Comparison of ENCODE assay signal across 19 mouse cellular contexts in genomic region chr4:114900866-114901642, GRCm38 (mm10). TPM values are rescaled to one million over a fixed set of nuclear protein-coding genes. Genes with fewer than 3 reads are reported as not detected.
DNase-seq lines count a peak whose midpoint lies in the region; ATAC-seq lines count a peak whose summit lies in the region.
"Had no signal": no experiment of that assay in that cellular context is flagged by ENCODE, and none has a peak within 500 bp of the region (broad histone marks: within the 10 kb centered on the region; RNA-seq: fewer than 3 reads in every experiment).

No protein-coding gene starts in this region.

- H3K36me3 ChIP-seq in hindbrain, embryonic 11.5 days (ENCODE audit: control insufficient read depth, insufficient read depth, low read length) = no peaks in the 10 kb centered on the region
- no peaks in the 10 kb centered on the region for H3K36me3 ChIP-seq in hindbrain, embryonic 13.5 days
- no peaks in the 10 kb centered on the region for H3K36me3 ChIP-seq in midbrain, embryonic 15.5 days (replicated peaks)
- no peaks in the 10 kb centered on the region for H3K36me3 ChIP-seq in midbrain, embryonic 14.5 days (ENCODE audit: control insufficient read depth, insufficient read depth, low read length)
- H3K36me3 ChIP-seq in embryonic facial prominence, embryonic 12.5 days = 0 out of 2 replicates have a peak, but pooled peaks cover 3% of the 10 kb centered on the region
- H3K36me3 ChIP-seq in limb, embryonic 13.5 days = no peaks in the 10 kb centered on the region
- H3K36me3 ChIP-seq: stomach, embryonic 15.5 days had no signal

- no peak overlapping the region for H3K4me3 ChIP-seq in hindbrain, embryonic 11.5 days (ENCODE audit: low read depth, low read length)
- H3K4me3 ChIP-seq in hindbrain, embryonic 13.5 days = no peak overlapping the region
- H3K4me3 ChIP-seq in midbrain, embryonic 15.5 days = no peak overlapping the region
- H3K4me3 ChIP-seq in midbrain, embryonic 14.5 days (replicated peaks; ENCODE audit: low read depth, low read length) = no peak overlapping the region
- H3K4me3 ChIP-seq in embryonic facial prominence, embryonic 12.5 days = peak overlapping the region; percentile 36
- H3K4me3 ChIP-seq in limb, embryonic 13.5 days = peak overlapping the region; percentile 33; the same call in 1 of the 2 replicates

- 1% methylated on average over 33 of the region's 33 CpGs for WGBS in hindbrain, embryonic 11.5 days
- 2% methylated on average over 33 of the region's 33 CpGs for WGBS in hindbrain, embryonic 13.5 days
- under 1% methylated on average over 33 of the region's 33 CpGs for WGBS in midbrain, embryonic 15.5 days
- 1% methylated on average over 33 of the region's 33 CpGs for WGBS in midbrain, embryonic 14.5 days
- 3% methylated on average over 33 of the region's 33 CpGs for WGBS in embryonic facial prominence, embryonic 12.5 days
- WGBS in limb, embryonic 13.5 days = 3% methylated on average over 33 of the region's 33 CpGs

- no peaks in the 10 kb centered on the region for H3K4me1 ChIP-seq in hindbrain, embryonic 11.5 days (replicated peaks; ENCODE audit: control insufficient read depth, insufficient read depth, low read length)
- H3K4me1 ChIP-seq in hindbrain, embryonic 13.5 days (replicated peaks) = 0 out of 2 replicates have a peak, but pooled peaks cover 3% of the 10 kb centered on the region
- peaks cover 6% of the 10 kb centered on the region for H3K4me1 ChIP-seq in midbrain, embryonic 15.5 days
- H3K4me1 ChIP-seq in midbrain, embryonic 14.5 days (ENCODE audit: control insufficient read depth, insufficient read depth, low read length) = 0 out of 2 replicates have a peak, but pooled peaks cover 2% of the 10 kb centered on the region
- H3K4me1 ChIP-seq in embryonic facial prominence, embryonic 12.5 days = peaks cover 13% of the 10 kb centered on the region; the same call in 1 of the 2 replicates
- H3K4me1 ChIP-seq in limb, embryonic 13.5 days = peaks cover 12% of the 10 kb centered on the region
- H3K4me1 ChIP-seq: stomach, embryonic 15.5 days had no signal

- no peak for ATAC-seq in hindbrain, embryonic 11.5 days (ENCODE audit: low FRiP score)
- ATAC-seq in hindbrain, embryonic 13.5 days (ENCODE audit: low FRiP score) = no peak
- ATAC-seq in midbrain, embryonic 15.5 days (replicated peaks) = 0 out of 2 replicates have a peak, but pooled peaks have one; percentile 5
- ATAC-seq in midbrain, embryonic 14.5 days (ENCODE audit: low FRiP score, low TSS enrichment) = no peak
- ATAC-seq in embryonic facial prominence, embryonic 12.5 days (ENCODE audit: insufficient number of reproducible peaks, insufficient read depth, low FRiP score, low TSS enrichment) = no peak
- ATAC-seq in limb, embryonic 13.5 days (ENCODE audit: low FRiP score, low read depth) = no peak

- no peaks in the 10 kb centered on the region for H3K9me3 ChIP-seq in hindbrain, embryonic 11.5 days (ENCODE audit: control insufficient read depth, low read length)
- H3K9me3 ChIP-seq in hindbrain, embryonic 13.5 days = no peaks in the 10 kb centered on the region
- no peaks in the 10 kb centered on the region for H3K9me3 ChIP-seq in midbrain, embryonic 15.5 days
- no peaks in the 10 kb centered on the region for H3K9me3 ChIP-seq in midbrain, embryonic 14.5 days (ENCODE audit: control insufficient read depth, low read length)
- no peaks in the 10 kb centered on the region for H3K9me3 ChIP-seq in embryonic facial prominence, embryonic 12.5 days
- no peaks in the 10 kb centered on the region for H3K9me3 ChIP-seq in limb, embryonic 13.5 days
- H3K9me3 ChIP-seq: stomach, embryonic 15.5 days had no signal

- DNase-seq in hindbrain, embryonic 11.5 days (ENCODE audit: low spot score) = peak; percentile 57
- no peak for DNase-seq in midbrain, embryonic 14.5 days
- DNase-seq in heart, postnatal 4 days = no peak
- no peak for DNase-seq in adrenal gland, adult 8-10 months
- DNase-seq: cerebellum, adult 8-10 months; right cerebral cortex, postnatal 25 days; thymus, postnatal 36 days had no signal

- H3K4me2 ChIP-seq in hindbrain, embryonic 11.5 days (replicated peaks; ENCODE audit: low read depth, low read length) = no peak overlapping the region
- H3K4me2 ChIP-seq in hindbrain, embryonic 13.5 days = no peak overlapping the region
- H3K4me2 ChIP-seq in midbrain, embryonic 15.5 days = no peak overlapping the region
- no peak overlapping the region for H3K4me2 ChIP-seq in midbrain, embryonic 14.5 days (ENCODE audit: low read length)
- H3K4me2 ChIP-seq in embryonic facial prominence, embryonic 12.5 days (replicated peaks) = peak overlapping the region; percentile 74
- peak overlapping the region; percentile 56 for H3K4me2 ChIP-seq in limb, embryonic 13.5 days (replicated peaks)

- H3K9ac ChIP-seq in hindbrain, embryonic 11.5 days (ENCODE audit: low read depth, low read length) = no peak overlapping the region
- H3K9ac ChIP-seq in hindbrain, embryonic 13.5 days = no peak overlapping the region
- no peak overlapping the region for H3K9ac ChIP-seq in midbrain, embryonic 15.5 days
- H3K9ac ChIP-seq in midbrain, embryonic 14.5 days (replicated peaks; ENCODE audit: low read length) = no peak overlapping the region
- H3K9ac ChIP-seq in embryonic facial prominence, embryonic 12.5 days = no peak overlapping the region
- no peak overlapping the region for H3K9ac ChIP-seq in limb, embryonic 13.5 days
- H3K9ac ChIP-seq: stomach, embryonic 15.5 days had no signal

- H3K27me3 ChIP-seq in hindbrain, embryonic 11.5 days (ENCODE audit: control insufficient read depth, insufficient read depth, low read length) = peaks cover 87% of the 10 kb centered on the region
- H3K27me3 ChIP-seq in hindbrain, embryonic 13.5 days = peaks cover 100% of the 10 kb centered on the region
- H3K27me3 ChIP-seq in midbrain, embryonic 15.5 days (replicated peaks) = peaks cover 77% of the 10 kb centered on the region
- peaks cover 85% of the 10 kb centered on the region for H3K27me3 ChIP-seq in midbrain, embryonic 14.5 days (ENCODE audit: control insufficient read depth, insufficient read depth, low read length)
- peaks cover 75% of the 10 kb centered on the region for H3K27me3 ChIP-seq in embryonic facial prominence, embryonic 12.5 days
- peaks cover 100% of the 10 kb centered on the region for H3K27me3 ChIP-seq in limb, embryonic 13.5 days

- H3K27ac ChIP-seq in hindbrain, embryonic 11.5 days (ENCODE audit: low read depth, low read length) = no peak overlapping the region
- no peak overlapping the region for H3K27ac ChIP-seq in hindbrain, embryonic 13.5 days
- H3K27ac ChIP-seq in midbrain, embryonic 15.5 days = no peak overlapping the region
- no peak overlapping the region for H3K27ac ChIP-seq in midbrain, embryonic 14.5 days (replicated peaks; ENCODE audit: low read depth, low read length)
- no peak overlapping the region for H3K27ac ChIP-seq in embryonic facial prominence, embryonic 12.5 days
- no peak overlapping the region for H3K27ac ChIP-seq in limb, embryonic 13.5 days
- H3K27ac ChIP-seq: stomach, embryonic 15.5 days had no signal

RNA-seq across cellular contexts. Expression of gene Foxd2, which starts 7.6 kb away (rescaled TPM):
- polyA plus RNA-seq in hindbrain, embryonic 11.5 days (2014; fragmentation: Nextera tagmentation; extraction: Ambion mirVana) = 0.74 and 0.93 TPM in 2 replicates
- 0.21 and 0.28 TPM in 2 replicates for polyA plus RNA-seq in hindbrain, embryonic 13.5 days (2015; fragmentation: Nextera tagmentation; extraction: Ambion mirVana)
- 0.46 and 0.88 TPM in 2 replicates for polyA plus RNA-seq in midbrain, embryonic 15.5 days (2015; fragmentation: Nextera tagmentation; extraction: Ambion mirVana)
- polyA plus RNA-seq in midbrain, embryonic 14.5 days (2014; fragmentation: Nextera tagmentation; extraction: Ambion mirVana) = 0.11 and 0.54 TPM in 2 replicates
- polyA plus RNA-seq in embryonic facial prominence, embryonic 12.5 days (2016; fragmentation: Nextera tagmentation; extraction: Ambion mirVana) = 6.2 and 7.7 TPM in 2 replicates
- polyA plus RNA-seq in limb, embryonic 13.5 days (2015; fragmentation: Nextera tagmentation; extraction: Ambion mirVana) = 1.3 and 1.9 TPM in 2 replicates
- under 1 TPM; 0.45 to 0.59 TPM for total RNA-seq in heart, postnatal 4 days (2021)
- 1 to 10 TPM; 2.0 to 4.2 (median 3.1) TPM for total RNA-seq in adrenal gland, adult 8-10 months (2022)

RNA-seq across cellular contexts. Expression of gene Foxe3, which starts 24.8 kb away (rescaled TPM):
- not detected in 2 replicates for polyA plus RNA-seq in hindbrain, embryonic 11.5 days (2014; fragmentation: Nextera tagmentation; extraction: Ambion mirVana)
- not detected in 2 replicates for polyA plus RNA-seq in hindbrain, embryonic 13.5 days (2015; fragmentation: Nextera tagmentation; extraction: Ambion mirVana)
- 0.27 and 0.34 TPM in 2 replicates for polyA plus RNA-seq in midbrain, embryonic 15.5 days (2015; fragmentation: Nextera tagmentation; extraction: Ambion mirVana)
- polyA plus RNA-seq in midbrain, embryonic 14.5 days (2014; fragmentation: Nextera tagmentation; extraction: Ambion mirVana) = not detected in 2 replicates
- 0.27 and 1.5 TPM in 2 replicates for polyA plus RNA-seq in embryonic facial prominence, embryonic 12.5 days (2016; fragmentation: Nextera tagmentation; extraction: Ambion mirVana)
- not detected in 2 replicates for polyA plus RNA-seq in limb, embryonic 13.5 days (2015; fragmentation: Nextera tagmentation; extraction: Ambion mirVana)
- total RNA-seq in heart, postnatal 4 days (2021) = not detected
- total RNA-seq in adrenal gland, adult 8-10 months (2022) = under 1 TPM in 2 of 4 experiments, not detected in 2; 0.43 to 0.45 TPM
- total RNA-seq: heart, adult 8-10 months; hematopoietic stem cell, adult 5-6 weeks; left cerebral cortex, adult 18-20 months had no signal
- polyA plus RNA-seq: C2C12; large intestine, adult 2 months; liver, embryonic 11.5 days; lung, embryonic 16.5 days; stomach, embryonic 15.5 days had no signal

Comparison
In these comparisons a context has a peak if more than half of its experiments do, and no peak if none do; other contexts are left out.
1. H3K4me2 ChIP-seq: peak in embryonic facial prominence, embryonic 12.5 days (single experiment) and limb, embryonic 13.5 days (single experiment); none in hindbrain, embryonic 11.5 days (single experiment), hindbrain, embryonic 13.5 days (single experiment), midbrain, embryonic 15.5 days (single experiment) and midbrain, embryonic 14.5 days (single experiment).
2. H3K4me3 ChIP-seq: peak in embryonic facial prominence, embryonic 12.5 days (single experiment) and limb, embryonic 13.5 days (single experiment); none in hindbrain, embryonic 11.5 days (single experiment), hindbrain, embryonic 13.5 days (single experiment), midbrain, embryonic 15.5 days (single experiment) and midbrain, embryonic 14.5 days (single experiment).